Mouse (Mus musculus) CD8-positive naive resting alpha-beta T cell, adult 57 days (primary cell): Measurements from ENCODE around the gene Zfp938. TPM values are rescaled to one million over a fixed set of nuclear protein-coding genes. Genes with fewer than 3 reads are reported as not detected.

Experiments
- total RNA-seq: library from RNA; stranded (reverse); gene quantifications from one replicate; pipeline ENCODE4 v1.2.4, GENCODE M21; 2023

Zfp938 gene
- total RNA-seq: 4.1 TPM

GRCm38 (mm10) chr10:82240742-82241400 lies at the start of gene Zfp938:
Zfp938 (minus strand) TSS chr10:82241280.

Other genes with a start within 250 kb of the Zfp938 start
- 6.8 TPM for gene Zfp873, start 193.2 kb downstream of the Zfp938 start, total RNA-seq
- gene BC024063, start 157.9 kb downstream of the Zfp938 start, total RNA-seq: 8.3 TPM
- 8.5 TPM for gene AU041133, start 113.3 kb downstream of the Zfp938 start, total RNA-seq
- gene 4932415D10Rik, start 75.3 kb upstream of the Zfp938 start, total RNA-seq: not detected
- gene Gm4924, start 113.0 kb upstream of the Zfp938 start, total RNA-seq: 9.0 TPM